Mouse (Mus musculus): ENCODE data around the gene Pgk1.

The Pgk1 gene

DNA sequence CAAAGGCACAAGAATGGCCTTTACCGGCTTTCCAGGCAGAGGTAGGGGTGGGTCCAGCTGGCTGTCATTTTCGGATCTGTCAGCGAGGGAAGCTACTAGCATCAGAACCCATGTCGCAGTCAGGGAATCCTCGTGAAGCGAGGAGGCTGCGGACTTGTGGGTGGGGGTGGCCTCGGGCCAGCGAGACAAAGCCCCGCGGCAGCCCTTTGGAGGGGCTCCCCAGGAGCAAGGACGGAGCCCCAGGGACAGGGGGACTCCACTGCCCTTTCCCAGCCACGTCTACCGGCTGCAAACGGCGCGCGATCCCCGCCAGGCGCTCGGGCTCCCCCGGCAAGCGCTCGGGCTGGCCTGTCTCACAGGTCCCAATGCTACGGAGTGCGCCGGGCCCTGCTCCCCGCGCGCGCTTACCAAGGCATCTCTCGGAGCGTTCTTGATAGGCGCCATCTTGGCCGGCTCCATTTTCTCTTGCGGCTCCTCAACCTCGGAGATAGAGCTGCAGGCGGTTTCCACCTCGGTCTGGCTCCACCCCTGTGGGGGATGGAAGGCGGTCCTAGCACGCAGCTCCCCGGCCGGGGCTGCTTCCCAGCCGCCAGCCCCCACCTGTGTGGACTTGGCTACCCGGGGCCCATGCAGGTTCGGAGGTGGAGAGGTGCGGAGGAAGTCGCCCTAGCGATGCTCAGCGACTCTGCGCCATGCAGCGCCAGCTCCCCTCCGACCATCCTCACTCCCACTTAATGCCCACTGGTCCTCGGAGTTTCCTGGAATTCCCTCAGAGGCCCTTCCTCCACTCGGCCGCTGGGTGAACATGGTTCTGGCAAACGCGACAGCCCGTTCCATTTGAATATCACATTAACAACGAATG lies 32.5 kb downstream of the Pgk1 start:
- peak; percentile 76 for DNase-seq (ENCODE audit: low read depth)

GRCm38 (mm10) chrX:106221058-106221457 lies 34.2 kb downstream of the Pgk1 start, which contains the start of gene Taf9b:
Taf9b (minus strand) TSS chrX:106221158.
- DNase-seq (ENCODE audit: low read depth), result no peak
